Mouse (Mus musculus): ENCODE results near the gene Myh7. TPM values are rescaled to one million over a fixed set of nuclear protein-coding genes. Genes with fewer than 3 reads are reported as not detected.
"Not testable (repeated sequence)": the region's sequence is repeated elsewhere in the genome, so short reads cannot be mapped to it uniquely, and the experiment has no call there.

Gene Myh7
- polyA plus RNA-seq, 1 experiment, result 7.1 TPM

DNA sequence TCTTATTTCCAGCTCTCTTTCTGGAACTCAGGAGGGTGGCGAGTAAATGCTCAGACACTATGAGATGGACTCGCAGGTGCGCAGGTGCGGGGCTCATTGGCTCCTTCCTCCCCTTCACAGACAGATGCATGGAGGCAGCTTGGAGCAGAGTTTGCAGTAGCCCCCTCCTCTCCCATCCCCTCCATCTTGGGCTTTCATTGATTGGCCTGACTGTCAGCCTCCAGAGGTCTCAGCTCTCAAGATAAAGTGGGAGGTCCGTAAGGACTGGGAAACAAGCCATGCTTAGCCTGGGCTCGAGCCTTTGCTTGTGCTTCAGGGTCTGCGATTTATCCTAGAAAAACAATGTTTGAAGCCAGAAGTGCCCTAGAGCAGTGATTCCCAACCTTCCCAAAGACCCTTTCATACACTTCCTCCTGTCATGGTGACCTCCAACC lies 8.3 kb upstream of the Myh7 start:
- TF ChIP-seq CTCF (IDR thresholded peaks at IDR 0.05; ENCODE audit: borderline replicate concordance, extremely low read depth, insufficient read depth, insufficient read length), result no peak
- TF ChIP-seq POLR2A (IDR thresholded peaks at IDR 0.05; ENCODE audit: borderline replicate concordance, extremely low read depth, insufficient read depth, insufficient read length, poor library complexity, severe bottlenecking), result no peak
- no peak for DNase-seq (ENCODE audit: low read depth)

DNA sequence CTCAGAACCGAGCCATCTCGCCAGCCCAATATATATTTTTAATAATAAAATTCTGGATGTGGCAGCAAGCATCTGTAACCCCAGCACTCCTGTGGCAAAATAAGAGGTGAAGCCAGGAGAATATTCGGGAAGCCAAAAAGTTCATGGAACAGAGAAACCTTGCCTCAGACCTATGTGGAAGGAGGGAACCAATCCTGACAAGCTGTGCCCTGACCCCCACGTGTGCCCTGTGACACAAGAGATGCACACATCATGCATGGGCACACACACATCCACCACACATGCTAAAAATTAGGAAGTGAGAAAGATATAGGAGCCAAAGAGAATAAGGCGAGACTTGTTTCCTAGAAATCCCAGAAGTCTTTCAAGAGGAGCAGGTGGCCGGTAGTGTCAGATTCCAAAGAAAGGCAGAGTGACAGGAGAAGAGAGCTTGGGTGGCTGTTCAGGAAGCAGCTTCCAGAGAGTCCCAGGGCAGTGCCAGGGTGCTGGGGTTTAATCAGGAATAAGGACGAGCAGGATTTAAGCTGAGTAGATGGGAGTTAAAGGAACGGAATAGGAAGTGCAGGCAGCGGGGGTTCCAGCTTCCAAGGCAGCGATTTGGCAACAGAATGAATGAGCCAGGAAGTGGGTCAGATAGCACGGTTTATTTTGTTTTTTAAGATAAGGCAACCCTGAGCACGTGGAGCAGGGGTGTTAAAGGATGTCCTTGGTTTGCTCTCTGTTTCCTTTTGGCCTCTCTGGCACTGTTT lies 7.7 kb upstream of the Myh7 start:
- no peak for DNase-seq (ENCODE audit: low read depth)
- no peak for TF ChIP-seq POLR2A (IDR thresholded peaks at IDR 0.05; ENCODE audit: borderline replicate concordance, extremely low read depth, insufficient read depth, insufficient read length, poor library complexity, severe bottlenecking)

DNA sequence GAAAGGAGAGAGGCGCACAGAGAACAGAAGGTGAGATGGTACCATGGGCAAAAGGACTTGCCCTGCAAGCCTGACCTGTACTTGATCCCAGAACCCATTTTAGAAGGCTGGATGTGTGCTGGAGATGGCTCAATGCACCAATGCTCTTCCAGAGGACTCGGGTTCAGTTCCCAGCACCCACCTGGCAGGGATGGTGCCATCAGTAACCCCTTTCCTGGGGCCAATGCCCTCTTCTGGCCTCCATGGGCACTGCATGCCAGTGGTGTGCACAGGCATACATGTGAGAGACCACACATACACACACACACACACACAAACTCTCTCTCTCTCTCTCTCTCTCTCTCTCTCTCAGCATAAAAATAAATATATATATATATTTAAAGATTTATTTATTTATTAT lies 7.0 kb upstream of the Myh7 start:
- TF ChIP-seq POLR2A (IDR thresholded peaks at IDR 0.05; ENCODE audit: borderline replicate concordance, extremely low read depth, insufficient read depth, insufficient read length, poor library complexity, severe bottlenecking) (no peak), CTCF (IDR thresholded peaks at IDR 0.05; ENCODE audit: borderline replicate concordance, extremely low read depth, insufficient read depth, insufficient read length) (no peak)
- no peak for DNase-seq (ENCODE audit: low read depth)

DNA sequence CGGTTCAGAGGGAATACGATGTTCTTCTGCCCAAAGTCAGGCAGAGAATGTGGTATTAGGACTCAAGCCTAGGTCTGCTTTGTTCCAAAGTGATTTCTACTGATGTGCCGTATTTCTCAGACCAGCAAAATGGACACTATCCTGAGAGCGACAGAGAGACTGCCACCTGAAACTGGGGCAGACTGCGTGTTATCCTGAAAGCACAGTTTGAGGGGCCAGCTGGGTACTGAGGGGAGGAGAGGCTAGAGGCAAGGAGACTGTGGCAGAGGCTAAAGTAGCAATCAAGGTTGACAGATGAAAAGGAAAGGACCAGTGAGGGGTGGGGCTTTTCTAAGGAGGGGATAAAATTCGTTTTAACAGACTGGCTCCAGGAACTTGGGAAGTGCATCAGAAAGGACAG lies 6.4 kb upstream of the Myh7 start:
- DNase-seq (ENCODE audit: low read depth), result no peak
- TF ChIP-seq CTCF (IDR thresholded peaks at IDR 0.05; ENCODE audit: borderline replicate concordance, extremely low read depth, insufficient read depth, insufficient read length) (no peak), POLR2A (IDR thresholded peaks at IDR 0.05; ENCODE audit: borderline replicate concordance, extremely low read depth, insufficient read depth, insufficient read length, poor library complexity, severe bottlenecking) (no peak)

- not testable (repeated sequence) for DNase-seq (ENCODE audit: low read depth)
These were observed 5.4 kb upstream of the Myh7 start for GRCm38 (mm10) chr14:54999868-55000267.

DNA sequence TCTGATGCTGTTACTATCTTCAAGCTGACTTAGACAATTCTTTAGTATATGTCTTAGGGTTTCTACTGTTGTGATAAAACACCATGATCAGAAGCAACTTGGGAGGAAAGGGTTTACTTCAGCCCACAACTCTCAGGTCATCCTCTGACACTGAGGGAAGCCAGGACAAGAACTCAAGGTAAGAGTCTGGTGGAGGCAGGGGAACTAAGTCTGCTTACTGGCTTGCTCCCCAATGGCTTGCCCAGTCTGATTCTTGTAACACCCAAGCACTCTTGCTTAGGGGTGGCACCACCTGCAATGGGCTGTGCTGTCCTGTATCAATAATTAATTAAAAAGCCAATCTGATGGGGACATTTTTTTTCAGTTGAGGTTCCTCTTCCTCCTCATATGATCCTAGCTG lies 4.3 kb upstream of the Myh7 start:
- TF ChIP-seq CTCF (IDR thresholded peaks at IDR 0.05; ENCODE audit: borderline replicate concordance, extremely low read depth, insufficient read depth, insufficient read length) (no peak), POLR2A (IDR thresholded peaks at IDR 0.05; ENCODE audit: borderline replicate concordance, extremely low read depth, insufficient read depth, insufficient read length, poor library complexity, severe bottlenecking) (no peak)
- DNase-seq (ENCODE audit: low read depth), result no peak

GRCm38 (mm10) chr14:54997297-54997696 lies 2.9 kb upstream of the Myh7 start:
- no peak for DNase-seq (ENCODE audit: low read depth)
- TF ChIP-seq CTCF (IDR thresholded peaks at IDR 0.05; ENCODE audit: borderline replicate concordance, extremely low read depth, insufficient read depth, insufficient read length) (no peak), POLR2A (IDR thresholded peaks at IDR 0.05; ENCODE audit: borderline replicate concordance, extremely low read depth, insufficient read depth, insufficient read length, poor library complexity, severe bottlenecking) (no peak)

- no peak for TF ChIP-seq CTCF (IDR thresholded peaks at IDR 0.05; ENCODE audit: borderline replicate concordance, extremely low read depth, insufficient read depth, insufficient read length)
- no peak for TF ChIP-seq POLR2A (IDR thresholded peaks at IDR 0.05; ENCODE audit: borderline replicate concordance, extremely low read depth, insufficient read depth, insufficient read length, poor library complexity, severe bottlenecking)
- DNase-seq (ENCODE audit: low read depth), result no peak
These were observed 2.4 kb upstream of the Myh7 start for GRCm38 (mm10) chr14:54996793-54997192.

- peak; percentile 96 for DNase-seq (ENCODE audit: low read depth)
- TF ChIP-seq POLR2A (IDR thresholded peaks at IDR 0.05; ENCODE audit: borderline replicate concordance, extremely low read depth, insufficient read depth, insufficient read length, poor library complexity, severe bottlenecking), result no peak
- no peak for TF ChIP-seq CTCF (IDR thresholded peaks at IDR 0.05; ENCODE audit: borderline replicate concordance, extremely low read depth, insufficient read depth, insufficient read length)
These were observed 1.2 kb upstream of the Myh7 start for GRCm38 (mm10) chr14:54995457-54996138.

DNA sequence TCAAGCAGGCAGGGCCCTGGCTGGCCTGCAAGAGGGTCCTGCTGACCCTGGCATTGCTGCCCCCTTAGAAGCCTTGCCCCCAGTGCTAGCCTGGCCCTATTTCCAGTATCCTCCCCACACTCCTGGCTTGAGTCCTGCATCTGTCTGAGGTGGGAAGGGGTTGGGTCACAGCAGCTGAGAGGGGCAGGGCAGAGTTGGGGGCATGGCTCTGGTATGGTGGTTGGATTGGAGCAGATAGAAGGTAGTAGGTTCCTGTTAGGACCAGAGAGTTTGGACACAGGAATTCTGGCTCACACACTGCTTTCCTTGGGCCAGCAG lies 402 bp upstream of the Myh7 start:
- DNase-seq (ENCODE audit: low read depth), result no peak

DNA sequence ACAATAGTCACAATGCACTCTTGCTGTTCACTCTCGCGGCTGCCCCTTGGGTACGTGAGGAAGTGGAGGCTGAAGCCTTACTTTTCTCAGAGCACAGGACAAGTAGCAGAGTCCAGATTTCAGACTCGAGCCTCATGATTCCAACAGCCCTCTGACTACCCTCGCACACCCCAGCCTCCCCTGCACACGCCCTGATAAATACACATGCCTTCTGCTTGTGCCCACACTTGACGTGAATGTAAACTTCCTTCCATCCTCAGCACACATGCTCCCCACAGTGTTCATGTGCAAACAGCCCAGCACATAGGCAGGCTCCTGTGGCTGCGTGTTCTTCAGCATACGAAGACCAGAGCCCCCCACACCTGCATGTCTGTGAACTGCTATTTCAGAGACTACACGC lies 790 bp downstream of the Myh7 start:
- no peak for DNase-seq (ENCODE audit: low read depth)
- no peak for TF ChIP-seq POLR2A (IDR thresholded peaks at IDR 0.05; ENCODE audit: borderline replicate concordance, extremely low read depth, insufficient read depth, insufficient read length, poor library complexity, severe bottlenecking)
- TF ChIP-seq CTCF (IDR thresholded peaks at IDR 0.05; ENCODE audit: borderline replicate concordance, extremely low read depth, insufficient read depth, insufficient read length), result no peak

More for the DNA sequence above, 402 bp upstream of the Myh7 start:
- TF ChIP-seq CTCF (IDR thresholded peaks at IDR 0.05; ENCODE audit: borderline replicate concordance, extremely low read depth, insufficient read depth, insufficient read length) (no peak), POLR2A (IDR thresholded peaks at IDR 0.05; ENCODE audit: borderline replicate concordance, extremely low read depth, insufficient read depth, insufficient read length, poor library complexity, severe bottlenecking) (no peak)

DNA sequence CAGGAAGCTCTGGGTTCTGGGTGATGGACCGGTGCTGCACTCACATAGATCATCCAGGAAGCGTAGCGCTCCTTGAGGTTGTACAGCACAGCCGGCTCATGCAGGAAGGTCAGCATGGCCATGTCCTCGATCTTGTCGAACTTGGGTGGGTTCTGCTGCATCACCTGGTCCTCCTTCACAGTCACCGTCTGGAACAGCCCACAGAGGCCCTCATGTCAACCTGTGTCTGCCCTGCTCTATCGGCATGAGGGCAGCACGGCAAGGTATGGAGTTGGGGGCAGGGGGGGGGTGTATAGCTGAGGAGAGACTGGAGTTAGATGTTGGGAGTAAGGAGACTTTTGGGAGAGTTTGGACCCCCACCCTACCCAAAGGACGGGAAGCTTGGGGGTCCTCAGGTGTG lies 2.2 kb downstream of the Myh7 start:
- no peak for TF ChIP-seq POLR2A (IDR thresholded peaks at IDR 0.05; ENCODE audit: borderline replicate concordance, extremely low read depth, insufficient read depth, insufficient read length, poor library complexity, severe bottlenecking)
- no peak for TF ChIP-seq CTCF (IDR thresholded peaks at IDR 0.05; ENCODE audit: borderline replicate concordance, extremely low read depth, insufficient read depth, insufficient read length)
- no peak for DNase-seq (ENCODE audit: low read depth)
